Mouse (Mus musculus) natural killer cell, adult 2 months (primary cell): Measurements from ENCODE around the gene Erc2.
A peak's percentile ranks its signal among the peaks of the same experiment; 100 is the strongest.

Experiments used
- DNase-seq, 2 experiments: peaks; one replicate each; pipeline ENCODE4 v3.0.0; 2022; ENCODE audit warnings: low spot score in 2 of 2

Erc2 gene

GRCm38 (mm10) chr14:27667016-27667852 is 45.0 kb downstream of the Erc2 start:
- DNase-seq: no peak

- no peak for DNase-seq
These were observed 45.9 kb downstream of the Erc2 start for GRCm38 (mm10) chr14:27668151-27668550.

GRCm38 (mm10) chr14:27669939-27670338 is 47.7 kb downstream of the Erc2 start:
- DNase-seq: no peak

GRCm38 (mm10) chr14:27672761-27673160 is 50.5 kb downstream of the Erc2 start:
- no peak for DNase-seq

- DNase-seq: no peak
These were observed 51.9 kb downstream of the Erc2 start for GRCm38 (mm10) chr14:27674096-27674495.

- DNase-seq: no peak
These were observed 52.3 kb downstream of the Erc2 start for GRCm38 (mm10) chr14:27674561-27674960.

GRCm38 (mm10) chr14:27675071-27675470 is 52.8 kb downstream of the Erc2 start:
- no peak for DNase-seq

GRCm38 (mm10) chr14:27682368-27683052 is 60.3 kb downstream of the Erc2 start:
- no peak for DNase-seq

GRCm38 (mm10) chr14:27695781-27696180 is 73.6 kb downstream of the Erc2 start:
- DNase-seq: no peak

- no peak for DNase-seq
These were observed 95.1 kb downstream of the Erc2 start for GRCm38 (mm10) chr14:27717364-27717763.

GRCm38 (mm10) chr14:27719601-27720000 is 97.4 kb downstream of the Erc2 start:
- DNase-seq: no peak

- no peak for DNase-seq
These were observed 98.7 kb downstream of the Erc2 start for GRCm38 (mm10) chr14:27720944-27721343.

GRCm38 (mm10) chr14:27721759-27722158 is 99.5 kb downstream of the Erc2 start:
- DNase-seq: no peak

- no peak for DNase-seq
These were observed 105.3 kb downstream of the Erc2 start for GRCm38 (mm10) chr14:27727541-27727940.

GRCm38 (mm10) chr14:27731086-27731485 is 108.9 kb downstream of the Erc2 start:
- no peak for DNase-seq

GRCm38 (mm10) chr14:27739436-27739835 is 117.2 kb downstream of the Erc2 start:
- DNase-seq: no peak

GRCm38 (mm10) chr14:27741248-27741916 is 119.2 kb downstream of the Erc2 start:
- peak in 1 of 2 experiments; percentile 7 for DNase-seq

- DNase-seq: no peak
These were observed 132.1 kb downstream of the Erc2 start for GRCm38 (mm10) chr14:27754340-27754739.

- DNase-seq: no peak
These were observed 134.7 kb downstream of the Erc2 start for GRCm38 (mm10) chr14:27756901-27757300.

GRCm38 (mm10) chr14:27758230-27758629 is 136.0 kb downstream of the Erc2 start:
- no peak for DNase-seq

- no peak for DNase-seq
These were observed 136.9 kb downstream of the Erc2 start for GRCm38 (mm10) chr14:27759069-27759628.

GRCm38 (mm10) chr14:27759982-27760381 is 137.8 kb downstream of the Erc2 start:
- DNase-seq: no peak
